Mouse (Mus musculus) layer of hippocampus, adult 9-10 months (tissue): Measurements from ENCODE around the gene Luc7l2.
A peak's percentile ranks its signal among the peaks of the same experiment; 100 is the strongest.
"Not testable (repeated sequence)": the region's sequence is repeated elsewhere in the genome, so short reads cannot be mapped to it uniquely, and the experiment has no call there.

Experiments used
- DNase-seq: peaks from one replicate; pipeline ENCODE4 v3.0.0; 2022; ENCODE audit warnings: low spot score

Luc7l2 gene

GRCm38 (mm10) chr6:38551062-38551988 lies at the start of gene Luc7l2:
Luc7l2 (plus strand) TSS chr6:38551334.
- peak; percentile 71 for DNase-seq

- no peak for DNase-seq
Observed at GRCm38 (mm10) chr6:38512096-38512495, 39.0 kb upstream of the Luc7l2 start.

GRCm38 (mm10) chr6:38512830-38513229 lies 38.3 kb upstream of the Luc7l2 start:
- no peak for DNase-seq

GRCm38 (mm10) chr6:38515201-38515600 lies 35.9 kb upstream of the Luc7l2 start:
- no peak for DNase-seq

GRCm38 (mm10) chr6:38523851-38524250 lies 27.3 kb upstream of the Luc7l2 start:
- no peak for DNase-seq

GRCm38 (mm10) chr6:38531211-38531820 lies 19.8 kb upstream of the Luc7l2 start:
- no peak for DNase-seq

- no peak for DNase-seq
Observed at GRCm38 (mm10) chr6:38532500-38533420, 18.4 kb upstream of the Luc7l2 start.

- DNase-seq: peak; percentile 100
Observed at GRCm38 (mm10) chr6:38533428-38534405, 17.4 kb upstream of the Luc7l2 start, which contains the start of gene Fmc1. Fmc1 (plus strand) TSS chr6:38533502.

GRCm38 (mm10) chr6:38534640-38535365 lies 16.3 kb upstream of the Luc7l2 start:
- peak; percentile 85 for DNase-seq

GRCm38 (mm10) chr6:38535366-38535690 lies 15.8 kb upstream of the Luc7l2 start:
- DNase-seq: no peak

GRCm38 (mm10) chr6:38535788-38536187 lies 15.3 kb upstream of the Luc7l2 start:
- DNase-seq: no peak

GRCm38 (mm10) chr6:38544141-38544540 lies 7.0 kb upstream of the Luc7l2 start:
- DNase-seq: not testable (repeated sequence)

- DNase-seq: not testable (repeated sequence)
Observed at GRCm38 (mm10) chr6:38547005-38547404, 4.1 kb upstream of the Luc7l2 start.

- DNase-seq: no peak
Observed at GRCm38 (mm10) chr6:38547707-38548106, 3.4 kb upstream of the Luc7l2 start.

- not testable (repeated sequence) for DNase-seq
Observed at GRCm38 (mm10) chr6:38548595-38548994, 2.5 kb upstream of the Luc7l2 start.

- not testable (repeated sequence) for DNase-seq
Observed at GRCm38 (mm10) chr6:38549840-38550239, 1.3 kb upstream of the Luc7l2 start.

GRCm38 (mm10) chr6:38550250-38551061 lies 678 bp upstream of the Luc7l2 start:
- peak; percentile 37 for DNase-seq

- peak; percentile 87 for DNase-seq
Observed at GRCm38 (mm10) chr6:38551989-38552635, 978 bp downstream of the Luc7l2 start.

GRCm38 (mm10) chr6:38552636-38553000 lies 1.5 kb downstream of the Luc7l2 start:
- no peak for DNase-seq
